Mouse (Mus musculus) midbrain, embryonic 13.5 days (tissue): ENCODE measurements around the gene Ppp6r3. TPM values are rescaled to one million over a fixed set of nuclear protein-coding genes. Genes with fewer than 3 reads are reported as not detected.

ENCODE experiments used
- ATAC-seq: fragments of 200-750 bp; cut with Nextera tagmentation; 2 replicates; pipeline ENCODE4 v1.8.0; 2017; ENCODE audit warnings: mild to moderate bottlenecking, moderate TSS enrichment, moderate library complexity
- H3K27ac ChIP-seq: fragments of 300-500 bp; sonication (generic); 2 replicates; pipeline ENCODE4 v1.5.1; 2015; ENCODE audit warnings: inconsistent platforms, mild to moderate bottlenecking, moderate library complexity
- H3K27me3 ChIP-seq: fragments of 300-500 bp; sonication (generic); 2 replicates; pipeline ENCODE4 v1.6.1; 2015; ENCODE audit warnings: mild to moderate bottlenecking, inconsistent platforms
- H3K36me3 ChIP-seq: fragments of 300-500 bp; sonication (generic); 2 replicates; pipeline ENCODE4 v1.6.1; 2015; ENCODE audit warnings: mild to moderate bottlenecking, inconsistent platforms
- H3K4me1 ChIP-seq: fragments of 300-500 bp; sonication (generic); replicated peaks from 2 replicates; pipeline ENCODE4 v1.6.1; 2015; ENCODE audit warnings: inconsistent platforms
- H3K4me2 ChIP-seq: fragments of 300-500 bp; sonication (generic); replicated peaks from 2 replicates; pipeline ENCODE4 v1.6.1; 2015; ENCODE audit warnings: moderate library complexity, mild to moderate bottlenecking, inconsistent platforms
- H3K4me3 ChIP-seq: fragments of 300-500 bp; sonication (generic); replicated peaks from 2 replicates; pipeline ENCODE4 v1.5.1; 2015; ENCODE audit warnings: mild to moderate bottlenecking, inconsistent platforms
- H3K9ac ChIP-seq: fragments of 300-500 bp; sonication (generic); replicated peaks from 2 replicates; pipeline ENCODE4 v1.6.1; 2015; ENCODE audit warnings: mild to moderate bottlenecking, inconsistent platforms
- H3K9me3 ChIP-seq: fragments of 300-500 bp; sonication (generic); 2 replicates; pipeline ENCODE4 v1.6.1; 2016; ENCODE audit warnings: mild to moderate bottlenecking, inconsistent platforms
- WGBS: fragments of 180-500 bp; shearing (Covaris S2); methylation state at CpG from one replicate; pipeline ENCODE4 v1.1.7; 2015; 5-methylcytosine and 5-hydroxymethylcytosine counted together
- polyA plus RNA-seq: library from polyadenylated mRNA; unstranded; fragments of >200 nt; fragmentation: Nextera tagmentation; extraction: Ambion mirVana; gene quantifications from 2 replicates; pipeline ENCODE4 v1.2.1, GENCODE M21; 2015

Gene Ppp6r3
- polyA plus RNA-seq, 1 experiment from 2014 or later: 71.9 TPM

DNA sequence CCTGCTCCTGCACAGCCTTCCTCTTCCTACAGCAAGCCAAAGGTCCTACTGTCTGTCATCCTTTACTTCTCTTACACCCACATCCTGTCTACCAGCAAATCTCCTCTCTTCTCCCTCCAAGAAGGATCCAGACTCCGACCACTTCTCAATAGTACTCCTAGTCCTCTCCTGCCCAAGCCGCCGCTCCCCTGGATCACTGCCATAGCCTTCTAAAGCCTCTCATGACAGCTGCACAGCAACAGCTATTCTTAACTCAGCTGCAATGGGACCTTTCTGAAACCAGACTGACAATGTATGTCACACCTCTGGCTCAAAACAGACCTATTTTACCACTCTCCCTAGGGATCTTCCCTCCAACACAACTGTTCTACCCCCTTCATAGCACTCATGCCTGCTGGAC, 11.2 kb downstream of the Ppp6r3 start:
- H3K9me3 ChIP-seq: peaks cover 3% of the 10 kb centered on the region; the same call in 1 of the 2 replicates
- ATAC-seq: no peak
- no peaks in the 10 kb centered on the region for H3K27me3 ChIP-seq
- H3K27ac ChIP-seq: no peak overlapping the region
- no peak overlapping the region for H3K4me3 ChIP-seq
- no peaks in the 10 kb centered on the region for H3K4me1 ChIP-seq
- H3K4me2 ChIP-seq: no peak overlapping the region
- WGBS: 96% methylated on average over 3 of the region's 3 CpGs
- H3K36me3 ChIP-seq: peaks cover 7% of the 10 kb centered on the region
- no peak overlapping the region for H3K9ac ChIP-seq

DNA sequence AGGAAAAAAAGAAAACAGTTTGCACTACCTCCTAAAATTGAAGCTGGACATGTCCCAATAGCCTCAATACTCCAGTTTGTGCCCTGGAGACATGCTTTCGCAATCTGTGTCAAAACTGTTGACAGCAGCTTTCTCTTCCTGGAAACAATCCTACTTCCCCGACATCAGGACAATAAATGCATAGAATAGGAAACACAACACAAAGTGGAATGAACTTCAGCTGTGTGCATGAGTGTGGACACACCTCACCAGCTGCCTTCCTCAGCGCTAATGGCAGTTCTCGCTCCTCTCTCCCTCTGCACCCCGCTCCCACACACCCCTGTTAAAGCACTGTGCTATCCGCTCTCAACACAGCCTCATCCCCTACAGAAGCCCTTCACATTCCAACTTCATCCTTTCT, 12.8 kb downstream of the Ppp6r3 start:
- 94% methylated on average over 6 of the region's 6 CpGs for WGBS
- H3K27me3 ChIP-seq: no peaks in the 10 kb centered on the region
- peaks cover 8% of the 10 kb centered on the region; the same call in 1 of the 2 replicates for H3K9me3 ChIP-seq
- no peaks in the 10 kb centered on the region for H3K4me1 ChIP-seq
- peaks cover 7% of the 10 kb centered on the region for H3K36me3 ChIP-seq
- no peak overlapping the region for H3K27ac ChIP-seq
- no peak overlapping the region for H3K4me3 ChIP-seq
- no peak overlapping the region for H3K9ac ChIP-seq
- H3K4me2 ChIP-seq: no peak overlapping the region
- no peak for ATAC-seq

DNA sequence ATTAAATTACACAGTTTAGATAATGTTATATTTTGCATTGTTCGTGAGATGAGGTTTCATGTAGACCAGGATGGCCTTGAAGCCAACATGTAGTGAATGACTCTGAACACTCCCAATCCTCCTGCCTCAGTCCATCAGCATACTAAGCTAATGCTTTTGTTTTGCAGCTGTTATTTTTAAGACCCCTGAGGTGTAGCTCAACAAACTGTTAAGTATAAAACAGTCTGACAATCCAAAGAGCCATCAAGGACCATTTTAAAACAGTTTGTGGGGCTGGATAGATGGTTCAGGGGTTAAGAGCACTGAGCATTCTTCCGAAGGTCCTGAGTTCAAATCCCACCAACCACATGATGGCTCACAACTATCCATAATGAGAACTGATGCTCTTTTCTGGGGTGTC, 13.3 kb downstream of the Ppp6r3 start:
- H3K4me1 ChIP-seq: no peaks in the 10 kb centered on the region
- no peak overlapping the region for H3K4me3 ChIP-seq
- H3K27me3 ChIP-seq: no peaks in the 10 kb centered on the region
- H3K36me3 ChIP-seq: peaks cover 7% of the 10 kb centered on the region
- no peak for ATAC-seq
- no peak overlapping the region for H3K4me2 ChIP-seq
- peaks cover 8% of the 10 kb centered on the region; the same call in 1 of the 2 replicates for H3K9me3 ChIP-seq
- H3K9ac ChIP-seq: no peak overlapping the region
- no peak overlapping the region for H3K27ac ChIP-seq
- WGBS: 93% methylated on average over 2 of the region's 2 CpGs

DNA sequence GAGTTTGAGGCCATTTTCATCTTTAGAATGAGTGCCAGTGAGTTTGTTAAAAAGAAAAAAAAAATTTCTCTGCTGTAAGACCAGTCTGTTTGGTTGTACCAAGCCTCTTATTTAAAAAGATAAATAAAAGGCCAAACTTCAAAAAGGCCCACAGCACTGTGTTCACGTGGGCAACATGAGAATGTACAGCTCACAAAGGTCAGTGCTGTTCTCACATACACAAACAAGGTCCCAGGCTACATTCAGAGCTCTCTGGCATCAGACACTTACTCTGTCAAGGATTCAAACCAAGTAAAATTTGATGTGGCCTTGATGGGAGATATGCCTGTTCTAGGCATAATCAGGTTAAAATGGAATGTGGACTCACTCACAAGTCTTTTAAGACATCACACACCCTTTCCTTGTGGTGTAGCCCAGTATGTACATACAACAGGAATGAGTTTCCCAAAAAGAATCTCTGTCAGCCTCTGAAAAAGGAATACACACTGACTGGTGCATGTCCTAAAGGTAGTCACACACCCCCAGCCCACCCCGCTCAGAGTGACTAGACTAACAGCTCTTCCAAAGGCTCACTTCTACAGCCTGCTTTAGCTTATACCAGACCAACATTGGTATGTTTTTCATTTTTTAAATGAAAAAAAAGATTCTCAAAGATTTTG, 19.3 kb downstream of the Ppp6r3 start:
- WGBS: 96% methylated on average over 2 of the region's 2 CpGs
- H3K9ac ChIP-seq: no peak overlapping the region
- no peak for ATAC-seq

DNA sequence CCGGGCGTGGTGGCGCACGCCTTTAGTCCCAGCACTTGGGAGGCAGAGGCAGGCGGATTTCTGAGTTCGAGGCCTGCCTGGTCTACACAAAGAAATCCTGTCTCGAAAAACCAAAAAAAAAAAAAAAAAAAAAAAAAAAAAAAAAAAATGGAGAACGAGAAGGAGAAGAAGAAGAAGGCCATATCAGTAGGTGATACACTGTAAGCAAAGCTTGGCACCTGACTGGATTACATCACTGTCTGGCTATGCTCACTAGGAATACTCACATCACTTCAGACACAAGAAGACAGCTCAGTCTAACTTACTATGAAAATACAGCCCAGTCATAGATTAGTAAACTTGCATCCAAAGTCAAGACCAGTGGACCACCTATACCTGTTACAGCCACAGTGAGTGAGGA, 20.8 kb downstream of the Ppp6r3 start:
- H3K9ac ChIP-seq: no peak overlapping the region
- no peak overlapping the region for H3K4me3 ChIP-seq
- no peak overlapping the region for H3K4me2 ChIP-seq
- 0 out of 2 replicates have a peak, but pooled peaks cover 3% of the 10 kb centered on the region for H3K4me1 ChIP-seq
- H3K36me3 ChIP-seq: peaks cover 1% of the 10 kb centered on the region
- WGBS: 92% methylated on average over 8 of the region's 8 CpGs
- no peaks in the 10 kb centered on the region for H3K27me3 ChIP-seq
- H3K27ac ChIP-seq: no peak overlapping the region
- H3K9me3 ChIP-seq: peaks cover 6% of the 10 kb centered on the region; the same call in 1 of the 2 replicates
- ATAC-seq: no peak

More for the DNA sequence above, 19.3 kb downstream of the Ppp6r3 start:
- Histone ChIP-seq H3K9me3 (peaks cover 8% of the 10 kb centered on the region; the same call in 1 of the 2 replicates), H3K4me2 (no peak overlapping the region), H3K4me1 (0 out of 2 replicates have a peak, but pooled peaks cover 3% of the 10 kb centered on the region), H3K27ac (no peak overlapping the region), H3K4me3 (no peak overlapping the region), H3K27me3 (no peaks in the 10 kb centered on the region), H3K36me3 (peaks cover 4% of the 10 kb centered on the region)

DNA sequence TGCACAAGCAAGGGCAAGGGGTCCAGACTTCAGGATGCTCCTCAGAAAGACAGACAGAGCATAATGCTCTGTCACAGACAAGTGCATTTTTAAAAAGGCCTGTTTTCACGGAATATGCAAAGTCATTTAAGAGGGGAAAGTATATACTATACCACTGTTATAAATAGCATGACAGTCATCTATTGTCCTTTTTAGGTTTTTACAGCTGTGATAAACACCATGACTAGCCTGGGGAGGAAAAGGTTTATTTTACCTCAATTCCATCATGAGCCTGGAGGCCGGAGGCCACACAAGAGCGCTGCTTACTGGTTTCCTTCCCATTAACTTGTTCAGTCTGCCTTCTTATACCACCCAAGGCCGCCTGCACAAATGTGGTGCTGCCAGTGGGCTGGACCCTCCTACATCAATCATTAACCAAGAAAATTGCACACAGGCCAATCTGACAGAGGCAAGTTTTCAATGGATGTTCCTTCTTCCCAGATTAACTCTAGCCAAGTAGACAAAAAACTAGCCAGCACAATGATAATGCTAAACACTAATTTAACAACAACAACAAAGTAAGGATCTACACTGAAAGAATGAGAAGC, 23.9 kb downstream of the Ppp6r3 start:
- 87% methylated on average over 4 of the region's 4 CpGs for WGBS
- H3K4me1 ChIP-seq: 0 out of 2 replicates have a peak, but pooled peaks cover 3% of the 10 kb centered on the region

DNA sequence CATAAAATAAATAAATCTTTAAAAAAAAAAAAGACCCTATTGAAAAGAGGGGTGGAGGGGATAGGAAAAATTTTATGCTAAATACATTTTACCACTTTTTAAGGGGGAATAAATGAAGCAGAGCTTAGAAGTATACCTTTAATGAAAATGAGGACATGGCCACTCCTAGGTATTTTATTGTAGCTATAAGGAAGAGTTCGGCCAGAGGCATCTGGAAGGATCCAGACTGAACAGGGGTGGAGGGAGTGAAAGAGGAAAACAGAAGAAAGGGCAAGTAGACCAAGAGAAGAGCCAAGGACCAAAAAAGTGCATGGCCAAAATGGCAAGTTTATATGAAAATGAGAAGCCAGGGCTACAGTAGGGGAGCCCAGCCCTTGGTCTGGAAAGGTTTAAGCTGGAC, 25.4 kb downstream of the Ppp6r3 start:
- 0 out of 2 replicates have a peak, but pooled peaks cover 3% of the 10 kb centered on the region for H3K4me1 ChIP-seq
- no peak overlapping the region for H3K27ac ChIP-seq
- H3K27me3 ChIP-seq: no peaks in the 10 kb centered on the region
- no peak overlapping the region for H3K9ac ChIP-seq
- H3K4me3 ChIP-seq: no peak overlapping the region
- no peak overlapping the region for H3K4me2 ChIP-seq
- 96% methylated on average over 1 of the region's 1 CpGs for WGBS
- no peaks in the 10 kb centered on the region for H3K9me3 ChIP-seq
- no peak for ATAC-seq
- H3K36me3 ChIP-seq: peaks cover 4% of the 10 kb centered on the region

More for the DNA sequence above, 23.9 kb downstream of the Ppp6r3 start:
- Histone ChIP-seq H3K36me3 (no peaks in the 10 kb centered on the region; the same call in none of the 2 replicates), H3K27ac (no peak overlapping the region; the same call in 1 of the 2 replicates), H3K4me3 (no peak overlapping the region), H3K9me3 (no peaks in the 10 kb centered on the region), H3K27me3 (no peaks in the 10 kb centered on the region), H3K9ac (no peak overlapping the region), H3K4me2 (no peak overlapping the region)
- no peak for ATAC-seq

DNA sequence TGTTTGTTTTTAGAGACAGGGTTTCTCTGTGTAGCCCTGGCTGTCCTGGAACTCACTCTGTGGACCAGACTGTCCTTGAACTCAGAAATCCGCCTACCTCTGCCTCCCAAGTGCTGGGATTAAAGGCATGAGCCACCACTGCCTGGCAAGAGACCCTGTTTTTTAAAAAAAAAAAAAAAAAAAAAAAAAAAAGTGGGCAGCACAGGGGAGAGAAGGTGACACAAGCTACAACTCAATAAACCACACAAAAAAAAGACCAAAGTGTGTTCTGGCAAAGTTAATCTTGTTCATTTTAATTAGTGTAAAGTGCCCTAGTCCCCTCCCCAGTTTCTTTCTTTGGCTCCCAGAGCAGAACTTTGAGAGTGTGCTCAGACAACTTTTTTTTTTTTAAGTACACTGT, 26.3 kb downstream of the Ppp6r3 start:
- no peaks in the 10 kb centered on the region for H3K27me3 ChIP-seq
- H3K4me2 ChIP-seq: no peak overlapping the region
- no peak for ATAC-seq
- H3K4me3 ChIP-seq: no peak overlapping the region
- H3K9me3 ChIP-seq: no peaks in the 10 kb centered on the region
- H3K4me1 ChIP-seq: 0 out of 2 replicates have a peak, but pooled peaks cover 3% of the 10 kb centered on the region
- 85% methylated on average over 1 of the region's 1 CpGs for WGBS
- no peak overlapping the region for H3K27ac ChIP-seq
- H3K36me3 ChIP-seq: peaks cover 4% of the 10 kb centered on the region
- H3K9ac ChIP-seq: no peak overlapping the region

DNA sequence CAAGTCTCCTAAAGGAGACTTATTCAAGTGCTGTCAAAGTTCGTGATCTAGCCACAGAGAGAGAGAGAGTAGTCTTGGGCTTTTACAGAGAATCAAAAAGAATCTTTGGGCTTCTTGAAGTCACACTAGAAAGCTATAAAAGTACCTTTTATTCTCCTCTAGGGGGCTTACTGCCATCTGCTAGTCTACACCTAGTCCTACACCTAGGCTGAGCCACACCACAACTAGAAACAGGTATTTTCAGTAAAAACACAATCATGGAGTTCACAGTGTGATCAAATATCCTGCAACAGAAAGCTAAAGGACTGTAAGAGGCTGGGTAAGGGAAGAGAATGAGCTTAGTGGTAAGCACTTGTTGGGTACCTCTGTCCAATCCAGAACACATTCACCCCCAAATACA, 27.2 kb downstream of the Ppp6r3 start:
- Histone ChIP-seq H3K9me3 (no peaks in the 10 kb centered on the region), H3K4me1 (0 out of 2 replicates have a peak, but pooled peaks cover 3% of the 10 kb centered on the region), H3K36me3 (peaks cover 9% of the 10 kb centered on the region), H3K27me3 (no peaks in the 10 kb centered on the region), H3K4me3 (no peak overlapping the region), H3K27ac (no peak overlapping the region), H3K4me2 (no peak overlapping the region), H3K9ac (no peak overlapping the region)
- WGBS: 97% methylated on average over 1 of the region's 1 CpGs
- no peak for ATAC-seq

DNA sequence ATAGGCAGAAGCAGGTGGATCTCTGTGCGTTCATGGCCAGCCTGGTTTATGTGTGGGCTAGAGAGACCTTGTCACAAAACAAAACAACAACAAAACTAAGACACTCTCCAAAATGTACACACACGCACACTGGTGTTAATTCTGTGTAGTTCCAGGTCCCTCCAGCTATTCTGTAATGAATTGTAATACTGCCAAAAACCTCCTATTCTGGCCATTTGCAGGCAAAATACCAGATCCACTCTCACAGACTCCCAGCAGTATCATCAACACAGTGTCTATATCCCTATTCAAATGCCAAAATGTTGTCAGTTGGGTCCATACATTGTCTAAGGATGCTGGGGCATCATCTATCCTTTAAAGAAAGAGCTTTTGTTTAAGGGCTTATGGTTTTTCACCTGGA, 30.6 kb downstream of the Ppp6r3 start:
- H3K4me2 ChIP-seq: no peak overlapping the region
- H3K36me3 ChIP-seq: peaks cover 23% of the 10 kb centered on the region
- no peaks in the 10 kb centered on the region for H3K4me1 ChIP-seq
- no peaks in the 10 kb centered on the region for H3K9me3 ChIP-seq
- no peak for ATAC-seq
- 97% methylated on average over 2 of the region's 2 CpGs for WGBS
- no peaks in the 10 kb centered on the region for H3K27me3 ChIP-seq
- H3K27ac ChIP-seq: no peak overlapping the region
- no peak overlapping the region for H3K4me3 ChIP-seq
- H3K9ac ChIP-seq: no peak overlapping the region

DNA sequence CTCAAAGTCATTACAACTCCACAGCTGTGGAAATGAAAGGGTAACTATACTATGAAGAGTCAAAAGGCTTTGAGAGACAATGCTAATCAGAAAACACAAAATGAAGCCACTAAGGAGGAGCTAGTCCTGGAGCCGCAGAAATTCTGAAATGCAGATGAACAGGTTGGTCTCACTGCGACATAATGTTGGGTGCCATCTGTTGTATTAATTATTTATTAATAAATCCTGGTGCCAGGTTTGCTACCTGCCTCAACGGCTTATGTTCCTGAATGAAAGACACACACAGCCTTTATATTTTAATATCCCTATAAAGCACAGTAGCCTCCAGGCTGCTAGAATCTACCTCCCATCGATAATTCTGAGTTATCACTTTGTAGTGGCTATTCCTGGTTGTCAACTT, 33.0 kb downstream of the Ppp6r3 start:
- Histone ChIP-seq H3K36me3 (peaks cover 25% of the 10 kb centered on the region), H3K4me1 (0 out of 2 replicates have a peak, but pooled peaks cover 3% of the 10 kb centered on the region), H3K27me3 (no peaks in the 10 kb centered on the region), H3K9me3 (no peaks in the 10 kb centered on the region), H3K4me2 (no peak overlapping the region), H3K9ac (no peak overlapping the region), H3K4me3 (no peak overlapping the region), H3K27ac (no peak overlapping the region)
- ATAC-seq: no peak
- 92% methylated on average over 4 of the region's 4 CpGs for WGBS

DNA sequence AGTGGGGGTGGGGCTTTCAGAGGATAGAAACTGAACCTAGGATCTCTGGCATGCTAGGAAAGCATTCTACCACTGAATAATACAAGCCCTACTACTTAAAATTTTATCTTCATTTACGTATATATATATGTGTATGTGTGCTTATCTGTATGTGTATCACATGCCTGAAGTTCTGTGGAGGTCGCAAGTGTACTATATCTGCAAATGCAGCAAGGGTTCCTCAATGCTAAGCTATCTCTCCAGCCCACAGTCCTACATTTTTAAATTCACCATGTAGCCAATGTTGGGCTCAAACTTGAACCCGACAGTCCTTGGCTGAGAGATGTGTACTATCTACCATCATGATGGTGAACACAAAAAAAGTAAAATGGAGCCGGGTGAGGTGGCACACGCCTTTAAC, 34.6 kb downstream of the Ppp6r3 start:
- WGBS: 98% methylated on average over 5 of the region's 5 CpGs
- no peak overlapping the region for H3K9ac ChIP-seq
- H3K27me3 ChIP-seq: no peaks in the 10 kb centered on the region
- no peak overlapping the region for H3K27ac ChIP-seq
- ATAC-seq: no peak
- no peak overlapping the region for H3K4me2 ChIP-seq
- no peaks in the 10 kb centered on the region for H3K9me3 ChIP-seq
- H3K36me3 ChIP-seq: peaks cover 21% of the 10 kb centered on the region
- no peak overlapping the region for H3K4me3 ChIP-seq
- 0 out of 2 replicates have a peak, but pooled peaks cover 3% of the 10 kb centered on the region for H3K4me1 ChIP-seq
